Mouse (Mus musculus) erythroblast, embryonic 14.5 days (primary cell): ENCODE measurements around the gene Slc17a4. TPM values are rescaled to one million over a fixed set of nuclear protein-coding genes. Genes with fewer than 3 reads are reported as not detected.

Experiments used
- H3K27me3 ChIP-seq: 2 replicates; pipeline ENCODE4 v1.6.1; 2012; ENCODE audit warnings: inconsistent platforms; ENCODE audit not compliant: control insufficient read depth
- H3K36me3 ChIP-seq: 2 replicates; pipeline ENCODE4 v1.6.1; 2012; ENCODE audit warnings: mild to moderate bottlenecking, inconsistent platforms; ENCODE audit not compliant: control insufficient read depth
- H3K4me1 ChIP-seq: 2 replicates; pipeline ENCODE4 v1.6.1; 2012; ENCODE audit warnings: inconsistent platforms; ENCODE audit not compliant: control insufficient read depth
- H3K4me3 ChIP-seq: replicated peaks from 2 replicates; pipeline ENCODE3; 2012; ENCODE audit warnings: moderate library complexity, mild to moderate bottlenecking, inconsistent platforms
- H3K9me3 ChIP-seq: 2 replicates; pipeline ENCODE4 v1.6.1; 2012; ENCODE audit warnings: low read length, inconsistent platforms, mixed read lengths; ENCODE audit not compliant: control insufficient read depth
- GATA1 ChIP-seq: IDR thresholded peaks from 2 replicates; pipeline ENCODE4 v1.6.1; 2012; ENCODE audit warnings: low read length, inconsistent platforms, mixed read lengths
- TAL1 ChIP-seq: IDR thresholded peaks from 3 replicates; pipeline ENCODE4 v1.6.1; 2012; ENCODE audit warnings: low read length, inconsistent platforms, mixed read lengths
- polyA plus RNA-seq: library from polyadenylated mRNA; stranded (reverse); fragments of >175 nt; gene quantifications from 2 replicates; pipeline ENCODE4 v1.2.3, GENCODE M21; 2012

Slc17a4 gene
- polyA plus RNA-seq, 1 experiment, result not detected

GRCm38 (mm10) chr13:23933421-23934210 lies 18.8 kb upstream of the Slc17a4 start, which contains the start of gene Hist1h2ba:
Gene Hist1h2ba, minus strand, starts transcription at chr13:23934156.
- H3K4me3 ChIP-seq, result no peak within 1 kb of the TSS
- no peak for TF ChIP-seq GATA1
- no peak for TF ChIP-seq TAL1
- H3K9me3 ChIP-seq, result peaks cover 3% of the 10 kb centered on the region; the same call in 1 of the 2 replicates
- no peaks in the 10 kb centered on the region for H3K4me1 ChIP-seq
- H3K27me3 ChIP-seq, result no peaks in the 10 kb centered on the region
- H3K36me3 ChIP-seq, result no peaks in the 10 kb centered on the region

- H3K9me3 ChIP-seq, result peaks cover 3% of the 10 kb centered on the region; the same call in 1 of the 2 replicates
- no peaks in the 10 kb centered on the region for H3K36me3 ChIP-seq
- TF ChIP-seq TAL1 (no peak), GATA1 (no peak)
- no peak overlapping the region for H3K4me3 ChIP-seq
- no peaks in the 10 kb centered on the region for H3K4me1 ChIP-seq
- H3K27me3 ChIP-seq, result no peaks in the 10 kb centered on the region
Measured at GRCm38 (mm10) chr13:23930904-23931303, 16.1 kb upstream of the Slc17a4 start.

DNA sequence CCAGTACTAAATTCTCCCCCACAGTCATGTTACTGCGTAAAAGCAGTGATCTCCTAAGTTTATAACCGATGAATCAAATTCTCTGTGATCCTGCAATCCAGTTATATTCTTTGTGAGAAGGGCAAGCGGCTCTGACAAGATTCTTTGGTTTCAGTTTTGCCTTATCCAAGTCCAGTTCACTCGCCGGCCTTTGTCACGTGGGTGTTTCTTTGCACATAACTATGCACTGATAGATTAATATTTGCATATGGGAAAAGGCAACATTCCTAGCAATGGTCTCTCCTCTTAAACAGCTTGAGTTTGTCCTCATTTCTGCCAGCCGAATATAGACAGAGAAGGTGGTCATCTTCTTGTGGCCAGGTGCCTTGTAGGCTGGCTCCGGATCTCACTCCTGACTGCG lies 15.7 kb upstream of the Slc17a4 start:
- TF ChIP-seq GATA1 (no peak), TAL1 (no peak)

DNA sequence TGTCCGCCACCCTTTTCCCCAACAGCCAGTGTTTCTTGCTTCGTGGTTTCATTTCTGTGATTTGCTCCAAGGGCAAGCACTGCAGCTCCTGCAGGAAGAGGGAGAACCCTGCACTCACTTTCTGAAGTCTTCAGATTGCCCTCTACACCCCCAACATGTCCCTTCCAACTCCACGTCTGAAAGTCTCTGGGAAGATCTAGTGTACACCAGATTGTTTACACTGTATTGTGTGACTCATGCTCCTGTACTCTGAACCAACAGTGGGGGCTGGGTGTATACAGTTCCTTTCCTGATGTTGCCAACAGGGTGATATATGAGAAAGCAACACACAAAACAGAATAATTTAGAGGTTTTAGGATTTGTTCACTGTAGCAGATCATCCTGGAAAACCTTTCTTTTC lies 13.8 kb upstream of the Slc17a4 start:
- Histone ChIP-seq H3K36me3 (no peaks in the 10 kb centered on the region), H3K27me3 (no peaks in the 10 kb centered on the region), H3K4me3 (no peak overlapping the region), H3K4me1 (no peaks in the 10 kb centered on the region), H3K9me3 (no peaks in the 10 kb centered on the region)
- TF ChIP-seq TAL1, result no peak
- no peak for TF ChIP-seq GATA1

More for the DNA sequence above, 15.7 kb upstream of the Slc17a4 start:
- Histone ChIP-seq H3K4me1 (no peaks in the 10 kb centered on the region), H3K27me3 (no peaks in the 10 kb centered on the region), H3K36me3 (no peaks in the 10 kb centered on the region), H3K9me3 (peaks cover 3% of the 10 kb centered on the region; the same call in 1 of the 2 replicates), H3K4me3 (no peak overlapping the region)

DNA sequence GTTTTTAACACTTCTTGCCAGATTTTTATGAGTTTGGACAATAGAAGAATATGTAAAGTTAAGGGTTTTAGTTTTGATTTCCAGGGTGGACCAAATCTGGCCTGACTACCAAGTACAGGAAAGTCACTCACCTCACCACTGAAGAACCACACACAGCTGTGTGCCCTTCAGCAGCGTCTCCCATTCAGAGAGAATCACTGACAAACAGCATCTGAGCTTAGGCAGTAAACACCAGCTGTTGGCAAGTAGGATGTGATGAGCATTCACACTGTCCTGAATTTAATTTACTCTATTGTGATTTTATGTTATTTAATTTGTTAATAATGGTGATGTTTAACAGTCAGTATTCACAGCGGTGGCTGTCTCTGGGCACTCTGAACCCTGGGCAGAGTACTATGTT lies 11.0 kb upstream of the Slc17a4 start:
- Histone ChIP-seq H3K4me1 (no peaks in the 10 kb centered on the region), H3K27me3 (no peaks in the 10 kb centered on the region), H3K36me3 (no peaks in the 10 kb centered on the region), H3K9me3 (no peaks in the 10 kb centered on the region), H3K4me3 (no peak overlapping the region)
- TF ChIP-seq TAL1, result no peak
- no peak for TF ChIP-seq GATA1

DNA sequence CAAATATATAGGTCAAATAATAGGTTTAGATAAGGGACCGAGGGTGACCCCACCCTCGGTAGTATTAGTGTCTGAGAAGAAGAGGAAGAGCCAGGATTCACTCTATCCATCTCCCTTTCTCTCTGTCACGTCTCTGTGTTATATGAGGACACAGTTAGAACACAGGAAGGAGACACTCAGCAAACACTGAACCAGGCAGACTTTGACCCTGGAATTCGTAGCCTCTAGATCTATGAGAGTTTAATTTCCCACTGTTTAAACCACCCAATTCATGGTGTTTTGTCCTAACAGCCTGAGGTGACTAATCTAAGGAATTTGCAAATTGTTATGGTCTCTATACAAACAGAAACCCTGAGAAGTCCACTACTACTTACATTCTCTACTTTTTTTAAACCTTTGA lies 2.9 kb upstream of the Slc17a4 start:
- no peaks in the 10 kb centered on the region for H3K36me3 ChIP-seq
- H3K4me1 ChIP-seq, result peaks cover 8% of the 10 kb centered on the region; the same call in 1 of the 2 replicates
- TF ChIP-seq TAL1 (no peak), GATA1 (no peak)
- no peak overlapping the region for H3K4me3 ChIP-seq
- H3K9me3 ChIP-seq, result no peaks in the 10 kb centered on the region
- no peaks in the 10 kb centered on the region for H3K27me3 ChIP-seq

GRCm38 (mm10) chr13:23916132-23916531 lies 1.3 kb upstream of the Slc17a4 start:
- no peak for TF ChIP-seq GATA1
- no peak for TF ChIP-seq TAL1
- Histone ChIP-seq H3K9me3 (no peaks in the 10 kb centered on the region), H3K4me3 (no peak overlapping the region), H3K27me3 (no peaks in the 10 kb centered on the region), H3K36me3 (no peaks in the 10 kb centered on the region), H3K4me1 (peaks cover 8% of the 10 kb centered on the region; the same call in 1 of the 2 replicates)

GRCm38 (mm10) chr13:23913791-23914306 lies 960 bp downstream of the Slc17a4 start:
- peaks cover 11% of the 10 kb centered on the region for H3K4me1 ChIP-seq
- H3K4me3 ChIP-seq, result no peak overlapping the region
- TF ChIP-seq TAL1, result no peak
- no peak for TF ChIP-seq GATA1
- no peaks in the 10 kb centered on the region for H3K27me3 ChIP-seq
- H3K9me3 ChIP-seq, result no peaks in the 10 kb centered on the region
- no peaks in the 10 kb centered on the region for H3K36me3 ChIP-seq

DNA sequence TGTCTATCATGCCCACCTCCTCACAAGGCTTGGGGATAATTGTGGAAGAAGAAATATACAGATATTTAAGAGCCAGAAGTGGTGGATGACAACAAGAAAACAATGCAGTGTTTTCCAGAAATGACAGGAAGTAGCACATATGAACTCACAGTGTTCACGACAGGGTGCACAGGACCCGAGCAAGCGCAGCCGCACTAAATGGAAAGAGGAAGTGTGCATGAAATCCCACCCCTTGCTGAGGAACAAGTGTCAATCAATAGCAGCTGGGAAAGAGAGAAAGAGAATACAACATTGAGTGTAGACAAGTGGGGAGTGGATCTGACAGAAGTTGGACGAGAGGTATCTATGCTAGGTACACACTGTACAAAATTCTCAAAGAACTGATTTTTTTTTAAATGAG lies 3.5 kb downstream of the Slc17a4 start:
- TF ChIP-seq GATA1 (no peak), TAL1 (no peak)
- Histone ChIP-seq H3K9me3 (no peaks in the 10 kb centered on the region), H3K27me3 (no peaks in the 10 kb centered on the region), H3K36me3 (no peaks in the 10 kb centered on the region), H3K4me3 (no peak overlapping the region), H3K4me1 (peaks cover 11% of the 10 kb centered on the region)
